6 mouse cellular contexts compared by ENCODE assay signal in the genomic region with DNA sequence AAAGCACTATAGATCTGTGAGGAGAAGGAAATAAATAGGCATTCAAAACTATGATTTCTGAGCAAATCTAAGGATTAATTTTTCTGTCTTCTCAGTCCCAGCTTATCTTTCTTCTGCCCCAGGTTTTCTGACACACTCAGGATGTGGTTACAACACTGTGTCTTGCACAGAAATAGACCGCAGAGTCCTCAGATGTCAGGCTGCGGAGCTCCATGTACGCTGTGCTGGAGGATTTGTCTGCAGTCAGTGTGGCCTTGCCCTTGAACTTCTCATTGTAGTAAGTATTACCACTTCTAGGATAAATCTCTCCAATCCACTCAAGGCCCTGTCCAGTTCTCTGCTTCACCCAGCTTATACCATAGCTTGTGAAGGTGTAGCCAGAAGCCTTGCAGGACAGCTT.
DNase-seq lines count a peak whose midpoint lies in the region; ATAC-seq and TF ChIP-seq lines count a peak whose summit lies in the region.
"Not testable (repeated sequence)": the region's sequence is repeated elsewhere in the genome, so short reads cannot be mapped to it uniquely, and the experiment has no call there.

No protein-coding gene starts in this region.

- peak; percentile 40 for ATAC-seq in activated CD4-positive, CD25-positive, alpha-beta regulatory T cell, adult 4 months

- H3K4me3 ChIP-seq in bone marrow, adult 2 months (replicated peaks; ENCODE audit: control insufficient read depth, low read depth, low read length), result peak overlapping the region; percentile 47

- DNase-seq in CD4-positive, CD25-positive, alpha-beta regulatory T cell, adult 2 months (ENCODE audit: low read depth, low spot score), result peak; percentile 46
- DNase-seq in adrenal gland, postnatal 10 days, result peak; percentile 1
- DNase-seq in thymus, adult 18-20 months, result peak; percentile 12 to 46
- peak; percentile 53 for DNase-seq in thymus, postnatal 14 days

- WGBS in bone marrow, adult 2 months, result 5% methylated on average over 3 of the region's 3 CpGs

- TF ChIP-seq POLR2A in bone marrow, adult 2 months (IDR thresholded peaks at IDR 0.05; ENCODE audit: borderline replicate concordance, control insufficient read depth, low read depth, low read length), result not testable (repeated sequence)

- not testable (repeated sequence) for H3K4me1 ChIP-seq in bone marrow, adult 2 months (ENCODE audit: control insufficient read depth, insufficient read depth, low read length)

- TF ChIP-seq CTCF in bone marrow, adult 2 months (IDR thresholded peaks at IDR 0.05; ENCODE audit: control insufficient read depth, insufficient read depth, low read length), result not testable (repeated sequence)

- H3K27ac ChIP-seq in bone marrow, adult 2 months (ENCODE audit: control insufficient read depth, insufficient read depth, low read depth, low read length, poor library complexity), result peak overlapping the region; percentile 41; the same call in 1 of the 2 replicates

Comparison
In these comparisons a context has a peak if more than half of its experiments do, and no peak if none do; other contexts are left out.
1. Peak in every context shown above with its lines: DNase-seq, ATAC-seq, H3K4me3 ChIP-seq and H3K27ac ChIP-seq.
2. DNase-seq: peak in every context shown above with its lines; median percentile 53 in thymus, postnatal 14 days; 46 in CD4-positive, CD25-positive, alpha-beta regulatory T cell, adult 2 months; 29 in thymus, adult 18-20 months; 1 in adrenal gland, postnatal 10 days.